Mouse (Mus musculus) cerebral cortex, adult 2 months (tissue): Measurements from ENCODE around the gene BC107364.

Experiments
- WGBS: fragments of 180-500 bp; shearing (Covaris S2); methylation state at CpG from one replicate; pipeline ENCODE4 v1.1.7; 2018; 5-methylcytosine and 5-hydroxymethylcytosine counted together

BC107364 gene

DNA sequence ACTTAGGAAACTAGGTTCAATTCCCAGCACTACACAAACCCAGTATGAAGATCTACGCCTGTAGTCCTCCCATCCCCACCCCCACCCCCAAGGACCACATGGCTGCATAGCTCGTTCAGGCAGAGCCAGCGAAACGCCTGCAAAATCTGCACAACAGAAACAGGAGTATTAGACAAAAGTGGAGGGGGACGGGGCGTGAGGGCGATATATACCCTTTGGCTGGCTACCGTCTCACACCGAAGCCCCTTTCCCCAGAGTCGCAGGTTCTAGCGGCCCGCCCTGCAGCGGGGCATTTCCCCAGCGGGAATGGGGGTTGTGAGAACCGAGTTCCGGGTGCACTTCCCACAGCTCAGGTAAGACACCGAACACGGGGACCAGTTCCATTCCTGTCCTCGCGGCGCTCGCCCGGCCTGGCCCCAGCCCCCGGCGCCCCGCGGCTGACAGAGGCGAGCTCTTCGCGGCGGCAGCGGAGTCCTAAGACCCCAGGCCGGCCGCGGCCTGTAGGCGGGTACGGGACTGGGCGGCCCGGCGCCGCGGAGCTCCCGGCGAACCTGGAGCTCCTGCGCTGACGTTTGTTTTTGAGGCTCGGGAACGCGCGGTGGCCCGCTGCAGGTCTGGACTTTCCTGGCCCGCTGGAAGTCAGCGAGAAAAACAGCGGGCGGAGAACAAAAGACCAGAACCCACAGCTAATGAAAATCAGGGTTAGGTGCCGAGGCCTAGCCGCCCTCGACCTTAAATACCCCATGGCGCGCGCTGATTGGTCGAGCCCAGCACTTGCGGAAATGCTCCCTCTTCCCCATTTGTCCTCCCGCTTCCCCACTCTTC, 37.8 kb downstream of the BC107364 start:
- 3% methylated on average over 64 of the region's 64 CpGs for WGBS

DNA sequence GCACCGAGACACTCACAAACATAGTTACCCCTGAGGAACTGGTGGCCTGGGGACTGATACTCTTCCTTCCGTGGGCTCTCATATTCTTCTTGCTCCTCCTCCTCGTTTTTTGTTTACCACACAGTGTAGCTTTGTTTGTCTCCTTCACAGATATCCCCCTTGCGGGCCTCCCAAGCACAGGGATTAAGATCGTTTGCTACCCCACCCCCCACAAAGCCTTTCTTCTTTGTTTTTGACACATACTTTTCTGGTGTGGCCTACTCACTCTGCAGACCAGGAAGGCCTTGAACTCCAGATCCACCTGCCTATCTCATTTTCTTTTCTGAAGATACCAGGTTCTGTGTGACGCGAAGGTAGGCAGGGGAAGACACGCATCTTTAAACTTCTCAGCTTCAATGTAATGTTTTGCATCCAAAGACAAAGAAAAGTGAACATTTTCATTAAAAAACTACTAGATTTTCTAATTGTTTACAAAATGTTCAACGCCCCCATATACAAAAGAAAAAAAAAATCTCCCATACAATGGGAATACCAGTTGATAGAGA, 38.5 kb downstream of the BC107364 start:
- WGBS: 84% methylated on average over 9 of the region's 9 CpGs

DNA sequence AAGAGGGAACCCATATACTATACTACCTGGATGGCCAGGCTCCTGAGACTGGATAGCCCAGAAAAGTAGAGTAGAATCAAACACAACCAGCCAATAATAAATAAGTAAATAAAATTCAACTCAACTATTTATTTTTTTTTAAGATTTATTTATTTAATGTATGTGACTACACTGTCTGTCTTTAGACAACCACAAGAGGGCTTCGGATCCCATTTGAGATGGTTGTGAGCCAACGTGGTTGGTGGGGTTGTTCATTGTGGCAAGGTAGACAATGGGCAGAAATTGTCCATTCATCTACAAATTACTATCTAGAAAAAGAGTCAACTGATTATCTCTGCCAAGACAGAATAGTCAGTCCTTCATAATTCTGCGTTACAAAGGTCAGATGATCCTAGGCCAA, 40.3 kb downstream of the BC107364 start:
- WGBS: 81% methylated on average over 3 of the region's 3 CpGs

DNA sequence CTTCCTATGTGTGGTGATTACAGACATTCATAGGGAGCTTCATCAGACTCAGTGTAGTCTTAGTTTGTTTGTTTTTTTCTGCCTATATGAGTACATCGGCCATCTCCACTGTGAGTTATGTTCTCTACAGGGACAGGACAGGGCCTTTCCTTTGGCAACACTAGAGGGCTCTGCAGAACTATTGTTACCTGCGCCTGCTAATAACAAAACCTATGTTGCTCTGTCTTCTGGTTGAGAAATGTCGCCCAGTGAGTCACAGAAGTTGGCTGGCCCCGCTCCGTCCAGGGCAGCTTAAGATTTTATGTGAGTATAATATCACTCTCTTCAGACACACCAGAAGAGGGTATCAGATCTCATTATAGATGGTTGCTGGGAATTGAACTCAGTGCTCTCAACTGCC, 41.1 kb downstream of the BC107364 start:
- WGBS: 95% methylated on average over 5 of the region's 5 CpGs

DNA sequence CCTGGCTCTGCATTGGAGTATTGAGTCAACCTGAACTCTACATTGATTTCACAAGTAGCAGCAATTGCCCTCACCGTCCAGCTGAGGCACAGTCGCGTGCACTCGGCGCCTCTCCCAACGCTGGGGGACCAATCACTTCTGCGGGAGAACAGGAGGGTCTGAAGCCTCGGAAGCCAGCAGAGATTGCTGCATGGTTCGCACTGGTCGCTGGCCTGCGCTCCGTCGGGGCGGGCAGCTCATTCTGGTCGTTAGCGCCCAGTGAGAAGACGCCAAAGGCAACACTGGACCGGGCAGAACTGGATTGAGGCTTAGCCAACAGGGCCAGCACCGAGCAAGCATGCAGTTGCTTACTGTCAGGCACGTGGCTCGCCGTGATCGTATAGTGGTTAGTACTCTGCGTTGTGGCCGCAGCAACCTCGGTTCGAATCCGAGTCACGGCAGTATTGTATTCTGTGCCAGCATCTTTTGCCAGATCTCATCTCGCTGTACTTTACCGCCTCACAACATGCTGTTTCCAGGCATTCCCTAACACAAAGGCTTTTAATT, 42.3 kb downstream of the BC107364 start:
- WGBS: 7% methylated on average over 31 of the region's 31 CpGs

DNA sequence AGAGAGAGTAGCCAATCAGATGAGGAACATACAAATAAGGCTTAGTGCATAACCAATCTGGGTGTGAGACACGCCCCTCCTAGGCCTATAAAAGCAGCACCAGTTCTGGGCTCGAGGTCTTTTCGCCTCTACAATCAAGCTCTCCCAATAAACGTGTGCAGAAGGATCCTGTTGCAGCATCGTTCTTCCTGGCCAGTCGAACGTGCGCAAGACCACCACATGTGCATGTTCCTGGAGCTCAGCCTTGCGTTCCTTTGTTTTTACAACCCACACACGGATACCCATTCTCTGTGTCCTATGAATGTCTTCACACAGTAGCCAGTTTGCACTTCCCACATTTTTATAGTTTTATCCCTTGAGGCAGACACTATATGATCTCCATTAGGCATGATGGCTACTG, 44.0 kb downstream of the BC107364 start:
- 94% methylated on average over 10 of the region's 10 CpGs for WGBS

DNA sequence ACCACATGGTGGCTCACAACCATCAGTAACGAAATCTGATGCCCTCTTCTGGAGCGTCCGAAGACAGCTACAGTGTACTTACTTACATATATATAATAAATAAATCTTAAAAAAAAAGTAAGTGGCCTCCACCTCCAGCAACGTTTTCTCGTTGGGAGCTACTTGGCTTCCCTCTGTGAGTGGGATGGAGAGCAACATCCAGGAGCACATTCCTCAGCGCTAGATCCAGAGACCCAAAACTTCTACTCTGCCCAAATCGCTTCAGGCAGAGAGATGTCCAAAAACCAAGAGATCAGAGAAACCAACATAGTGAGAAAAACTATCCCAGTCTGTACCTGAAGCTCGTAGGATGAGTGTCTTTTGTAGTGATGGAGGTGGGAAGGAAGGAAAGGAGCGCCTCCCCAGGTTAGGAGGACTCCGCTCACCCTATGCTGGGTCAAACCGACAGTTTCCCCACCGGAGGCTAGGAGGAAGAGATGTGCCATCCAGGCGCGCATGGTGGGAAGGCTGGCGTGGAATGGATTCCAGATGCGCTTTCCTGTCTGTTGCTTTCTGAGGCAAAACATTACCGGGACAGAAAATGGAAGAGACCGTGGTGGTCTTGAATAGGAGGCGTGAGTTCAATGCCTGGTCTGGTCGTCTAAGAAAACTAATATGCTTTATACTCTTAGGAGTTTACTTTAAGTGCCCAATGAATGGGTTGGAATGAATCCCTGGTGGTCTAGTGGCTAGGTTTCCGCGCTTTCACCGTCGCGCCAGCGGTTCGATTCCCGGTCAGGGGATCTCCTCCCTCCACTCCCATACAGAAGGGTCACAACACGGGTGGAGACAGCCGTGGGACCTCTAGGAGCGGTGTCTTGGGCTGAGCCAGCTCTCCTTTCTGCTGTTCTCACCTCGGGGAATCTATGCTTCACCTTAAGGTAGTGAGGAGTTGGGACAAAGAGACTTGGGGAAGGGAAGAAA, 46.3 kb downstream of the BC107364 start:
- WGBS: 67% methylated on average over 32 of the region's 32 CpGs

DNA sequence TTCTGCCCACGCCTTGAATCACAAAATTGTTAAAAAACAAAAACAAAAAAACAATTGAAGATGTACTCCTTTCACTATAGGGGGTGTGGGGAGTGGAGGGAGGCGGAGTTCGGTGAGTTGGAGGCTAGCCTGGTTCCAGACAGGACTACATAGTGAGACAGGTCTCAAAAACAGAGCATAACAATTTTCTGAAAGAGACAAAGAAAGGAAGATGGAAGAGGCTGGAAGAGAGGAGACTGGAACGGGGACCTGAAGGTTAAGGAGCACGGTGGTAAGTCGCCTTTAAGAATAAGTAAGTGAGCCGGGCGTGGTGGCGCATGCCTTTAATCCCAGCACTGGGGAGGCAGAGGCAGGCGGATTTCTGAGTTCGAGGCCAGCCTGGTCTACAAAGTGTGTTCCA, 47.1 kb downstream of the BC107364 start:
- WGBS: 18% methylated on average over 11 of the region's 11 CpGs

DNA sequence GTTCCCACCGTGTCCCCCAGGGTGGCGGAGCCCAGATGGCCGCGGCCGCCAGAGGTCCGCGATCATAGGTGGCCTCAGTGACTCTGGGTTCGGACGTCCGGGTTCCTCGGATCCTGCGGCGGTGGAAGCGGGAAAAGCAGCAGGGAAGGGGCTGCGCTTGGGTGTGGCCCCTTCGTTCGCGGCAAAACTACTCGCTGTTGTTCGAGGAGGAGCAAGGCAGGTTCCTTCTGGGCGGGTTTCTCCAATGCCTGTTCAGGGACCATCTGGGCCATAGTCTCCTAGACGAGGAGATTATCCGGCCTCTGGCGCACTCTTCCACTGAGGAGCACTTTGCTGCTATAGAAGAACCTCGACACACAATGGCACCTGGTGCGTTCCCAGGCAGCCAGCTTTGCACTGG, 47.7 kb downstream of the BC107364 start:
- 2% methylated on average over 26 of the region's 26 CpGs for WGBS

DNA sequence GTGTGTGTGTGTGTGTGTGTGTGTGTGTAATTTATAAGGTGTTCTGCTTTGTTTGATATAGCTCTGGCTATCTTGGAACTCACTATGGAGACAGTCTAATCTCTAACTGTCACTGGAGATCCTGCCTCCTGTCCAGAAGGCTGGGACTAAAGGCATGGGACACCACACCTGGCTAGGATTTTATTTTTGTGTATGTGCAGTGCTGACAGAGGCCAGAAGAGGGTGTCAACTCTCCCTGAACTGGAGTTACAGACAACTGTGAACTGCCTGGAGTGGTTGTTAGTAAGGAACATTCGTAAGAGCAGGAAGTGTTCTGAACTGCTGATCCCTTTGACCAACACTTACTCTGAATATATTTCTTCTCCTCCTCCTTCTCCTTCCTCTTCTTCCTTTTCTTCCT, 49.1 kb downstream of the BC107364 start:
- WGBS: 38% methylated on average over 1 of the region's 1 CpGs

DNA sequence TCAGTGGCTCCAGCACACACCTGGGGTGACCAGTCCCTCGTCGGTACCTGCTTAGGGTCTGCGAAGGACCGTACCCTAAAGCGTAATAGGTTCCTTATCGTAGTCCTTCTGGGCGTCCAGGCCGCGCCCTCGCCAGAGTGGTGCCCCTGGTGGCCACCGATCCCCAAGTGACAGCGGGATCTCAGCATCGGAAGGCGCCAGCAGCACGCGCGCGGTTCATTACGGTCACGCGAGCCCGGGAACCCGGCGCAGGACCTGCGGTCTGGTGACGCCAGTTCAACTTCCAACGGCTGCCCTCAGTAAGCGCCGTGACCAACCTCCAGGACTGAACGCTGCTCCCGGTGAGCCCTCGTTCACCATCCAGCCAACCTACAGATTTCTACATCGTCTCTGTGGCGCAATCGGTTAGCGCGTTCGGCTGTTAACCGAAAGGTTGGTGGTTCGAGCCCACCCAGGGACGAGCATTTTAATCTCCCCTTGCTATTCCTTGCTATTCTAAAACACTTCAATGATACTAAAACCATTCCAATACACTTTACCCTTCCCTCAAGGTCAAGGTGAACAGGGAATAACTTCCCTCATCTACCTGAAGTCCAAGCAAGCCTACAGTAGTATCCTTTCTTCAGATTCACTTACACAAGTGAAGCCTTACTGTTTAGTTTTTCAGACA, 50.1 kb downstream of the BC107364 start:
- 4% methylated on average over 41 of the region's 41 CpGs for WGBS

DNA sequence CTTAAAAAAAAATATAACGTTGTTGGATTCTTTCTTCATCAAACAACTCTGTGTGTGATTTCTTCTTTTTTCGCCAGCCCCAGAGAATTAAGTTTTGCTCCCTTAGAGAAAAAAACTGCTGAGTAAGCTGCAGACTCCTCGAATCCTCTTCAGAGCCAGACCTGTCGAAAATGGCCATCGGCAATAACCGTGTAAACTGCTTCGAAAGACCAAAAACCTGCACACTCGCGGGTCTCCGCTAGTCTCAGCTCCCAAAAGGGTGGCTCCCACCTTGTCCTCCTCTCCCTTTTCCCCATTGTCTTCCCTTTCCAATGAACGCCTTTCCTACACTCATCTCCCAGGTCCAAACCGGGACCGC, 50.7 kb downstream of the BC107364 start:
- WGBS: 5% methylated on average over 13 of the region's 13 CpGs

DNA sequence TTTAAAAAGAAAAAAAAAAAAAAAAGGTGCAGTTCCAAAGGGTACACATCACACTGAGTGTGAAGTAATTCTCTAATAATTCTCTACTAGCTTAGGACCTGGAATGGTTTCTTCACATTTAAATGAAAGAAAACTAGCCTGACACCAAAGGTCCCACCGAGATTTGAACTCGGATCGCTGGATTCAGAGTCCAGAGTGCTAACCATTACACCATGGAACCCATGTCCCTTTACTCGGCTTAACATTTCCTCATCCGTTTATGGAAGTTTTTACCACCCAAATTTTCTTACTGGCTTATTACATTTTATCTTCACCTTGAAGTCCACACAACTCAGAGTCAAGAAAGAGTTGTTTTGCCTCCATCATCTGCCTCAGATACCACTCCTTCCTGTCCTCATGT, 53.2 kb downstream of the BC107364 start:
- 16% methylated on average over 5 of the region's 5 CpGs for WGBS

DNA sequence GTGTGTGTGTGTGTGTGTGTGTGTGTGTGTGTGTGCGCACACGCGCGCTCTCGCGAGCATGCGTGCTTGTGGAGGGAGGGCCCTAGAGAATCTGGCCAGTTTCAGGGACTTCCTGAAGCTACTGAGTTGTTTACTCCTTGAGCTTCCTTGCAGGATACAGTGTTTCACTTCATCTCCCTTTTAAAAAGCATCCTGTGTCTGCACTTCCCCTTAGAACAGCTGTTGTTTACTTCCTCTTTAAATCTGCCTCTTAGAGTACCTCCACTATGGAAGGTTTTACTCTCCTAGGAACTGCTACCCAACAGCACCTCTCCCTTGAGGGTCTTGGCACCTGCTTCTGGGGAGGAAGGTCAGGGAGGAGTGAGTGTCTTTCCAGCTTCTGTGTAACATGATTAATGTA, 55.2 kb downstream of the BC107364 start:
- 95% methylated on average over 7 of the region's 7 CpGs for WGBS

DNA sequence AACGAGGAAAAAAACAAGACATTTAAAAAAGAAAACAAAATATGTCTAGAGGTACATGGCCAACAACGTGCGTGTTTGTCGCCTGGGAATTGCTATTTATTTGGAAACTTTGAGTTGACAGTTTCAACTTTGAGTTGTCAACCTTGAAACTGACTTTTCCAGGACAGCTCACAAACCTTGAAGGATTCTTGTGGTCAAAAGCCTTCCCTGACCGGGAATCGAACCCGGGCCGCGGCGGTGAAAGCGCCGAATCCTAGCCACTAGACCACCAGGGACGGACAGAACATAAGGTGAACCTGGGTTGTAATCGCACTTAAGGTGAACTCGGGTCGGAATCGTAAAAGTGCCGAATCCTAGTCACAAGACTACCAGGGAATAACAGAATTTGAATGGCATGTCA, 64.9 kb downstream of the BC107364 start:
- WGBS: no CpG with 5 or more reads among the region's 18 CpGs
